Mouse (Mus musculus) lung, postnatal 0 days (tissue): ENCODE results near the gene Itgam.

ENCODE experiments used
- CTCF ChIP-seq: IDR thresholded peaks from 2 replicates; pipeline ENCODE4 v1.5.1; 2016; ENCODE audit warnings: antibody characterized with exemption, mild to moderate bottlenecking
- EP300 ChIP-seq: IDR thresholded peaks from 2 replicates; pipeline ENCODE4 v1.6.1; 2016; ENCODE audit warnings: antibody characterized with exemption, mild to moderate bottlenecking, control low read depth

- no peak for TF ChIP-seq CTCF
- no peak for TF ChIP-seq EP300
Measured at GRCm38 (mm10) chr7:128166391-128166790, 104.0 kb downstream of the Itgam start.
